Mouse (Mus musculus) brain, embryonic 14.5 days (tissue): Measurements from ENCODE around the gene Irx4.

Source experiments
- CTCF ChIP-seq: fragments of 200-500 bp; IDR thresholded peaks from 2 replicates; pipeline ENCODE4 v1.5.1; 2012; ENCODE audit warnings: inconsistent platforms, mild to moderate bottlenecking, moderate library complexity, borderline replicate concordance; ENCODE audit not compliant: insufficient read depth, insufficient read length; ENCODE audit errors: extremely low read depth
- POLR2A ChIP-seq: fragments of 200-500 bp; IDR thresholded peaks from 2 replicates; pipeline ENCODE4 v1.6.1; 2012; ENCODE audit warnings: mild to moderate bottlenecking, inconsistent platforms, borderline replicate concordance; ENCODE audit not compliant: poor library complexity, insufficient read depth, insufficient read length, severe bottlenecking; ENCODE audit errors: extremely low read depth

- TF ChIP-seq POLR2A = no peak
- no peak for TF ChIP-seq CTCF
Measured at GRCm38 (mm10) chr13:73279196-73279595, 18.9 kb downstream of the Irx4 start.
